Mouse (Mus musculus) heart, adult 8-10 months (tissue): ENCODE data around the gene Fam126a. TPM values are rescaled to one million over a fixed set of nuclear protein-coding genes. Genes with fewer than 3 reads are reported as not detected.
A peak's percentile ranks its signal among the peaks of the same experiment; 100 is the strongest.

Experiments
- DNase-seq: peaks from one replicate; pipeline ENCODE4 v3.0.0; 2022; ENCODE audit warnings: low spot score
- total RNA-seq, 4 experiments: library from RNA; stranded (reverse); gene quantifications; 2 replicates each; pipeline ENCODE4 v1.2.4; 2022

Gene Fam126a
- total RNA-seq = 10 to 100 TPM; 35.2 to 41.5 (median 37.2) TPM

GRCm38 (mm10) chr5:24030579-24030969, at the start of gene Fam126a:
Fam126a (minus strand) TSS chr5:24030690.
- DNase-seq = peak; percentile 96

- DNase-seq = no peak
Observed at GRCm38 (mm10) chr5:24078420-24079179, 48.1 kb upstream of the Fam126a start.

DNA sequence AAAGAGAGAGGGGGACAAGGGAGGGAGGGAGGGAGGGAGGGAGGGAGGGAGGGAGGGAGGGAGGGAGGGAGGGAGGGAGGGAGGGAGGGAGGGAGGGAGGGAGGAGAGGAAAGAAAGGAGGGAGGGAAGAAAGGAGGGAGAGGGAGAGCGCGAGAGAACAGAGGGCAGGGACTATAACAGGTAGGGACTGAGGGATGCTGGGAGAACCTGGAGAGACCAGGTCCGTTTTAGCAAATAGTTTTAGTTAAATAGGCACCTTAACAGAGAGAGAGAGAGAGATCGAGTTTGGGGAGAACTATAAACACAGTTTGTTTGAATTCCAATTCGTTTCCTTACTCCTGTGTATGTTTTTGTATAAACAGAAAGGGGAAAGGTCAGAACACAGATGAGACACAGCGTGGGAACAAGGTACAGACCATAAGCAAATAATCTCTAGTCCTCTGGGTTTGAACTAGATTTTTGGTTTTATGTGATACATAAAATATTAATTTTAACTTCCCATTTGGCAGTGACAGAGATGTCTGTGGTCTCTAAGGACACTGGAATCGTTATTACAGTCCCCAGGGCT, 47.3 kb upstream of the Fam126a start:
- DNase-seq = no peak

DNA sequence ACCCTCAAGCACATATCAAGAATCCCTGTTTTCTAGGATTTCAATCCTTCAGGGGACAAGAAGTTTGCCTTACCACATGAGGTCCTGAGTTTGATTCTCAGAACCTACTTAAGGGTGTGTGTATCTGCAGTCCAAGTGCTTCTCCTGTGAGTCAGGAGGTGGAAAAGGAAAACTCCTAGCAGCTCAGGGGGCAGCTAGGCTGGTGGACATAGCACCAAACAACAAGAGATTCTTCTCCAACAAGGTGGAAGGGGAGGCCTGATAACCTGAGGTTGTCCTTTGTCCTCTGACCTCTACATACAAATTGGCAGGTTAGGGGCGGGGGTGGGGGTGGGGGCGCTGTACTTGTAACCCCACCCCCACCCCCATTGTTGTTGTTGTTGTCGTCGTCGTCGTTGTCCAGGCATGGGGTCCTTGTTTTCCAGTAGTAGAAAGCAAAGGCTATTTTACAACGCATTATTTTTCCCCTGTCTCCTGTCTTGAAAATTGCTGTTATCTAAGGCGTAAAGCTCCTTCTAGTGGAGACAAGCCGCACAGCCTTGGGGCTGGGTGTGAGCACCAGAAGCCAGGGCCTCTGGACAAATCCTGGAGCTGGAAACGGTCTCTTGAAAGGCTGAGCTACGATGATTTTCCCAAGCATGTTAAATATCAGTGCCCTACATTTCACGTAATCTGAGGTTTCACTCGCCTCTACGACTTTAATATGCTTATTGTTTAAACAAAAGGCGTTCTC, 46.7 kb upstream of the Fam126a start:
- DNase-seq = peak; percentile 81

DNA sequence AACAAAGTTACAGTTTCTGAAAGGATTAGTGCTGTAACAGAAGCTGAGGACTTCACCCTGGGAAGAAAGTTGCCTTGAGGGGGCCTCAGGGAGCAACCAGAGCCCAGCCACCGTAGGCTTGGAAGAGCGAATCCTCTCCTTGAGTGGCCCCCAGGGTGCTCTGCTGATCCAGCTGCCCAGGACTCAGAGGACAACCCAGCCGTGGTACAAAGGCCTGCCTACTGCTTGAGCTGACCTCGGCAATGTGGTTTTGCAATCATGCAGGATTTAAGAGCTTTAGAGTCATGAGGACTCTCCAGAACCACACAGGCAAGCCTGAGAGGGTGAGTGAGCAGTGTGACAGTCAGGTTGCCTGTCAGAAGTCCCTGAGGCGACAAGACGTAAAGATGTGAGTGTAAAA, 41.5 kb upstream of the Fam126a start:
- no peak for DNase-seq

GRCm38 (mm10) chr5:24068955-24069354, 38.5 kb upstream of the Fam126a start:
- no peak for DNase-seq

DNA sequence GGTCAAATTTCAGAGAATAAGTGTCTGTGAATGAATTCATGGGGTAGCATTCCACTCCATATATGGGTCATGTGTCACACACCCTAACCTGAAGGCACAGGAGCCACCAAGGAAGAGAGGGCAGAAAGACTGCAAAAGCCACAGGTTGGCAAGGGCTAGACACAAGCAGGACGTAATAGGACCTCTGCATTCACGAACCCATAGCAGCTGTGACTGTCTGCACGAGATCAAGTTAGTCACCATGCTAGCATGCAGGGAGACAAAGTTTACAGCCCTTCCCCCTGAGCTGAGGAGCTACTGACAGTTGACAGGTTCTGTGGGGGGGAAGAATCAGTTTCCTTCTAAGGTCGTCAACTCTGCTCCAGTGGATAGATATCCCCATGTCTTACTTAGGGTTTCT, 33.1 kb upstream of the Fam126a start:
- no peak for DNase-seq

DNA sequence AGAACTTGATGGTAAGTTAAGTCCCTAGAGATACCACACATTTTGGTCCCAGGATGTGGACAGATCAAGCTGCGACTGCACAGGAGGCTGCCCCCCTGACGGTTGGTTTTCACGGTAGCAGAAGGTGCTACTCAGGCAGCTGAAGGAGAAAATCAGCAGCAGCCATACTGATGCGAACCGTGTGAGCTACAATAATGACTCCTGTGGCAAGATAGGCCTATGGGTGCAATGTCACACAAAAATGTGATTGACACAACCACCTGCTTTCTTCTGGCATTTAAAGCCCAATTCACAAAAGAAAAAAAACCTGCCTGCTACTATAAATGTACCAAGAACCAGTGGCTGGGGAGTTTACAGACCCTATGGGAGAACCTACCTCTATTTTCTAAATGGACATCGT, 32.5 kb upstream of the Fam126a start:
- DNase-seq = no peak

GRCm38 (mm10) chr5:24060949-24061348, 30.5 kb upstream of the Fam126a start:
- DNase-seq = no peak

GRCm38 (mm10) chr5:24057592-24057991, 27.1 kb upstream of the Fam126a start:
- DNase-seq = no peak

- no peak for DNase-seq
Observed at GRCm38 (mm10) chr5:24056865-24057264, 26.4 kb upstream of the Fam126a start.

- no peak for DNase-seq
Observed at GRCm38 (mm10) chr5:24054382-24054781, 23.9 kb upstream of the Fam126a start.

DNA sequence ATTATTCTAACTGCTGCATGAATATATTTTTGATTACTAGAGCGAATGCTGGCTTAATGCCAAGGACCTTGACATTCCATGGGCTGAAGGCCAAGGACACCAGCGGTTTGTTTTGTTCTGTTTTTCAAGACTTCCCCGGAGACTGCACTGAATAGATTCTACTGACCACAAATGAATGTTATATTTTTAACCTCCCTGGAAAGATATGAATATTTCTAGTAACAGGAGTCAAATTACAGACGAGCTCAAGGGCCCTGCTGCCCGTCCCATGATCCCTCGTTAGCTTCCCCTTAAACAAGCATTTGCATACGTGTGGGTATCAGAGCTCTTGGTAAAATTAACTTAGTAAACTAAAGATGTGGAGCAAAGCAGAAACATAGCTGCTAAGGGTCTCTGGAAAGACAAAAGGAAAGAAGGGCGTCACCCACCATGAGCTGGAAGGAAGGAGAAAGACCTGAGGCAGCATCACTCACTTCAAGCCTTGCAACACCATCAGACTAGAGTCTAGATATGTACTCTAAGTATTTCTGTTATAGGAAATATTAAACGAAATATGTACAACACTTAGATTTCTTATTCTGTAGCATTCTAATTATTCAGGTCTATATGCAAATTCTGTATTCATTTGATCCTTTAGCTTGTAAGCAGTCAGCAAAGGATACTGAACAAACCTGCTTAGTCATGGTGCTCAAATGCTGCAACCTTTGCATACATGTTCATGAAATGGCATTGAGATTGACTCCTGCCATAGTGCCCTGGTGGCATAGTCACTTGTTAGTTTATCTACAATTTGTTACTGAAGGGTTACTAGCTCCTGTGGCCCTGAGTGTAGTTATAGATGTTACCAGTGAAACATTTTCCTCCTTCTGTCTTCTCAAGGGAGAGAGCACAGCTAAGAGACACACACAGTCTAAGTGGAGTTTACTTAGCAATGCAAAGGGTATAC, 23.0 kb upstream of the Fam126a start:
- DNase-seq = peak; percentile 65

GRCm38 (mm10) chr5:24051755-24052675, 21.5 kb upstream of the Fam126a start:
- no peak for DNase-seq

DNA sequence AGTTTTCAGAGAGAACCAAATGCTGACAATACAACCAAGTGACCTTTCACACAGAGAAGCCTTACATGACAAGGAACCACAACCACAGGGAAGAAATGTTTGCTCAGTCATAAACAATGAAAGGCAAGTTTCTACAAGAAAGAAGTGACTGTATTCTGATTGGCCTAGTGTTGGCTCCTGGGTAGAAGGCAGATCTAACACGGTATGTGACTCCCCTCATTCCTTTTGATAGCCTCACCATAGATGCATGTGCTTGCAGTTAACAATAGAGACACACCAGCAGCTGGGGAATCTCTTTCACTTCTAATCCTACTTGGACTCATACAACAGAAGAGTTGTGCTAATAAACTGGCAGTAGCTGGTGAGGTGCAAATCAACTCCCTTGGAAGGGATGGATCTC, 17.3 kb upstream of the Fam126a start:
- no peak for DNase-seq

DNA sequence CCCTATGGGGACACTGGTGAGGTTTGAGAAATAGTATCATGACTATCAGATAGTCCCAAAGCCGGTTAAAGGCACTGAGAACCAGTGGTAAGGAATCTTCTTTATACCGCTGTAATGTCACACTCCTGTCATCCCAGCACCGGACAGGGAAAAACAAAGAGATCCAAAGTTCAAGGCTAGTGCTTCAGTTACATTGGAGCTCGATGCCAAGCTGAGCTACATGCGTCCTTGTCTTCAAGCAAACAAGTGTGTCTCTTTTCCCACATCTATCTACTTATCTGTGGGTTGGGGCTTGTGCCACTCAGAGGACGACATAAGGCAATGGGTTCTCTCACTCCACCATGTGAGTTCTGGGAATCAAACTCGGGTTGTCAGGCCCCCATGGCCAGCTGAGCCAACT, 16.5 kb upstream of the Fam126a start:
- no peak for DNase-seq

DNA sequence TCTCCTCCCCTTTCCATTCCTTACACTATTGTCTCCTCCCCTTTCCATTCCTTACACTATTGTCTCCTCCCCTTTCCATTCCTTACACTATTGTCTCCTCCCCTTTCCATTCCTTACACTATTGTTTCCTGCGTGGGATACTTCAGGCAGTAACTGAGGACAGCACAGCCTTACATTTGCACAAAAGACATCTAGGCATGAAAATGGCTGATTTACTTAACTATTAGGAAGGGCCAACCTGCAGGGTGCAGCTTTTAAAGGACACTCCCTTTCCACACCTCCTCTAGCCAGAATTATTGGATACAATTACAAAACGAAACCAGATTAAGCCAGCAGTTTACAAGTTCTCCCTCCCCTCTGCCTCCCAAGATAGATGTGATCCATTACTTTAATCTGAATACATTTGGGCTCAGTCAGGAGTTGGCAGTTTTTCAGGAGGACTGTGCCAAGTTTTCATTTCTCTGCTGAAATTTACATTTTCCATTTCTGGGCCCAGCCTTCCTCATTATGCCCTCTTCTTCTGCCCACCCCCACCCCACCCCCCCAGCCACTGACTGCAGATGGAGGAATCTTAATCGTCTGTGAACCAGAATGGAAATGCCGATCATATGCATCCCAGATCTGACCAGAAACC, 15.6 kb upstream of the Fam126a start:
- no peak for DNase-seq

- no peak for DNase-seq
Observed at GRCm38 (mm10) chr5:24044387-24044786, 13.9 kb upstream of the Fam126a start.

DNA sequence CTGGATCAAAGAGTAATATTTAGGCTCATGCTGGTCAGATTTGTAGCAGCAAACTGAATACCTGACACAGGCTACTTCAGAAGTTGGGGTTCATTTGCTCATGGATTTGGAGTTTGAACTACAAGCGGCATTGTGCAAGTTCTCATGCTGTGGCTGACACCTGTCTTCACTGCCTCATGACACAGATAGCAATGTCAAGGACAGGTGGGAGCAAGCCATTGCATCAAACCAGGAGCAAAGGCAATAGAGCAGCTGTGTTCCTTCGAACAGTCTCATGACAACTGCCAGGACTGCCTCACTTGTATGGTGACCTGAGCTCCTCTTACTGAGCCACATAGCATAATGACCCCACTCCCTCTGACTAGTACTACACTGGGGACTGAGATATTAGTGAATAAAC, 12.9 kb upstream of the Fam126a start:
- no peak for DNase-seq

- no peak for DNase-seq
Observed at GRCm38 (mm10) chr5:24041341-24041852, 10.9 kb upstream of the Fam126a start.
